Mouse (Mus musculus): ENCODE results near the gene Mlec.
A peak's percentile ranks its signal among the peaks of the same experiment; 100 is the strongest.

Gene Mlec

DNA sequence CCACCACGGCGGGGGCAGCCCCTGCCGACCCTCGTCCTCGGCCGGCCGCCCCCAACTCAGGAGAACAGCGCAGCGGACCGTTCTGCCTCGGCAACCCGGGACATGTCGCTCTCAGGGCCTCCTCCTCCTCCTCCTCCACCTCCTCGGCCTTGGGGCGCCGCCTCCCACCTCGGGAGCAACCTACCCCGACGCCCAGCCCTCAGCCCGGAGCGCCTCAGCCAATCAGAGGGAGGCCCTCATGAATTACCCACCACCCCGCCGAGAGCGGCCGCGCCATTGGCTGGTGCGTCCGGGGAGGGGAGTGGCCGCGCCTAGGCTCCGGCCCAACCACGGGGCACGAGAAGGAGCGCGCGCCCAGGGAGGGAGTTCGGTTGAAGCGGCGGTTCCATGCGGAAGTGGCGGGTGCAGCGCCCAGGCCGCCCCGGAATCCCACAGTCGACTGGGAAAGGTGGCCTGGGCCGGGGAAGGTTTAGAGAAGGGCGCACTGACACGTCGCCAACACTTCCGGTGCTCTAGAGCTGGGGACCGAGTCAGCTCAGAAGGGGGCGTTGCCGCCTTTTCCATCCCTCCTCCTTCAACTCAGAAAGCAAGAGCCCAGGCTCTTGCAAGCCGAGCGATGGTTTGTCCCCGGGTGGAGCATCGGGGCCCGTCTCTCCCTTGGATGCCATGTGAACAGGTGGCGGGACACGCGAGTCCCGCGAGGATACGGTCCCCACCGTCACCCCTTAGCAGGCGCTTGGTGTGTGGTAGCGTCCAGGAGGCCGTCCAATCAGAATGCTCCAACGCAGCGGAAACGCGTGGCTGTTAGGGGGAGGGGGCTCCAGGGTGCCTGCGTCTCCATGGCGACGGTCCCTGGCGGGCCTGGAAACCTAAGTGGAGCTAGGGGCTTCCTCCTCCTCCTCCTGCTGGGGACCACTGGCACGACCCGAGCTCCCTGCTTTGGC is at the start of gene Mlec:
Mlec (minus strand) TSS at position 140 of the 944 bp plus-strand sequence.
- DNase-seq, result peak; percentile 99

DNA sequence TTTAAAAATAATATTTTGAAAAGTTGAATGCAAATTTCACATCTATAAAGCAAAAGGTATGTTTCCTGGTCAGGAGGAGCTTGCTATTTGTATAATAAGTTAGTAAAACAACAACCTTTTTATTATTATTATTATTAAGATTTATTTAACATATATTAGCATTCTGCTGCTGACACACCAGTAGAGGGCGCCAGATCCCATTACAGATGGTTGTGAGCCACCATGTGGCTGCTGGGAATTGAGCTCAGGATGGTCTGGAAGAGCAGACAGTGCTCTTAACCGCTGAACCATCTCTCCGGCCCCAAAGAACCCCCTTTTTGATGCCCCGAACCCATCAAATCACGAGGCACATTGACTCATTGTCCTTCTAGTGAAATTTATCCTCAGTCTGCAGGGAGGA is 49.3 kb upstream of the Mlec start:
- no peak for DNase-seq

DNA sequence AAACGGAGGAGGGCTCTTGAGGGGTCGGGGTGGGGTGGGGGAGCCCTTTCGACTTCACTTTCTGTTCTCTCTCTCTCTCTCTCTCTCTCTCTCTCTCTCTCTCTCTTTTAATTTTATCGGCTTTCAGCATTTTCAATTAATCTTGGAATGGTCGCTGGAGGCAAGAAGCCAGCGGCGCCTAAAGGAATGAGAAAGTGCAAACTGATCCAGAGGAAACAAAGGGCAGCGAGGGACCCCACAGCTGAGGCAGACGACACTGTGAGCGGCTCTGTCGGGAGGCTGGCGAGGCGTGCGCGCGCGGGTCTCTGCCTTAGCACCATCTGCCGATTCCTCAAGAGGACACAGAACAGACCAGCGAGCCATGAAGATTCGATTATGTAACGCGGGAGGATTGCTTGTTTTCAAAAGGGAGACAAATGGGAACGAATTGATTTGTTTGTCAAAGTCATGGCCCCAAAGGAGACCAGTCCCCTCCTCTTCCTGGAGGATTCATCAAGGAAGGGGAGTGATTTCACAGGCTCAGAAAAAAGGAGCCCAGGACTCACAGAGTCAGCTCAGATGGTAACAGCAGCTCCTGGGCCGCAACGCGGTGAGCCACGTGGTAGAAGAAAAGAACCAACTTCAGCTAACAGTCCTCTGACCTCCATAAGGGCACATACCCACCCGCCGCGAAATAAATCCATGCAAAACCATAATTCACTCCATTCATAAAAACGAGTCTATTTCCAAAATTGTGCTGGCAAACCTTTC is 46.8 kb upstream of the Mlec start:
- peak; percentile 59 for DNase-seq

DNA sequence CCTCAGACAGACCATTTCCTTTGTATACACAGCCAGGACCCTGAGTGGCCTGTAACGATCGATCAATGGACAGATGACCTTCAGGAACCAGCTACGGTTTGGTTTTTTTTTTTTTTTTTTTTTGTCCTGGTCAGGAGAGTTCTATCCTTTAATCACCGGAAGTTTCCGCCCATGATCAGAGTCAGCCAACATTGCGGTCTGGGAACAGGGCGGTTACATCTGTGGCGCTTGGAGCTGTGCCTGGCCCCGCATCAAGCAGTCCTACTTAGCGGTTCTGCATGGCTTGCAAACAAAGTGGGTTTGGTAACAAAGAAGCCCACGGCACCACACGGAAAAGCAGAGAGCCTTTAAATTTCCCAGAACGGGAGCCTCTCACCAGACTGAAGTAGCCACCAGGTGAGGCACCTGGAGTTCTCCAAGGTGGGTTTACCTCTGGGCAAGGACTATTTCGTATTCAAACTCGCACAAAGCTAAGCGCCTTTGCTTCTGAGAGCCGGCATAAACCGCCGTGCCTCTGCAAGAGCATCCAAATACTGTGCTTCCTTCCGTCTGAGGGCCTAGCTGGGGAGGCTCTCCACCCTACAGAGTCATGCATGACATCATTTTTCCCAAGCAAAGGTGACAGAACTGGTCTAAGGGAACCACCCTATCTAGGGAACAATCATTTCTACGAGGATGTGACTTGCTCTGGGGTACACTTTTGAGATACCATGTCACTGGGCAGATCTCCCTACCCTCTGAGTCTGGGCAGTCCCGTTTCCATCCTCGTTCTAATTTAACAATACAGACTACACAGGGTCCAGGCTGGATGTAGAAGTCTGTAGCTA is 46.0 kb upstream of the Mlec start:
- DNase-seq, result peak; percentile 55

DNA sequence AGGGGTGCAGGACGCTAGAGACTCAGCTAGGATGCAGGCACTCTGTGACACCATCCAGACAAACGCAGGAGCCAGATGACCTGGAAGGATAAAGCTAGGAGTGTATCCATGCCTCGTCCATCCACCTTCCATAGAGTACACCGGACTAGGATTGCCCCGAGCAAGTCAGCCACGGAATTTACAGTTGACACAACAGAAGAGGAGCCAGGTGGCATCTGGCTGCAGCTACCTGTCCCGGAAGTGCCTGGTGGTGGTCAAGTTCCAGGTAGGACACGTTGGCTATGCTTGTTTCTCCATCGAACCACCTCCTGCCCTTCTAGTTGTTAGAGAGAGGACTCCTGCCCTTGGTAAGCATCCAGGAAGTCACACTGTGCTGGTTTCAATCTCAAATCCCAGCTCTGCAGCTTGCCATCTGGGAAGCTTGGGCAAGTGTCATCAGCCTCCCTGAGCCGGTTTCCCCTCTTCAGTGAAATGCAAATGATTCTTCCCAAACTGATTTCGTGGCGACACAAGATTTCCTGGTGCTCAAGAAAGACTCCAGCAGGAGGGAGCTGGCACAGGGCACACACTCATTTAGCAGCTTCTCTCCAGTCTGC is 36.7 kb upstream of the Mlec start:
- DNase-seq, result no peak

DNA sequence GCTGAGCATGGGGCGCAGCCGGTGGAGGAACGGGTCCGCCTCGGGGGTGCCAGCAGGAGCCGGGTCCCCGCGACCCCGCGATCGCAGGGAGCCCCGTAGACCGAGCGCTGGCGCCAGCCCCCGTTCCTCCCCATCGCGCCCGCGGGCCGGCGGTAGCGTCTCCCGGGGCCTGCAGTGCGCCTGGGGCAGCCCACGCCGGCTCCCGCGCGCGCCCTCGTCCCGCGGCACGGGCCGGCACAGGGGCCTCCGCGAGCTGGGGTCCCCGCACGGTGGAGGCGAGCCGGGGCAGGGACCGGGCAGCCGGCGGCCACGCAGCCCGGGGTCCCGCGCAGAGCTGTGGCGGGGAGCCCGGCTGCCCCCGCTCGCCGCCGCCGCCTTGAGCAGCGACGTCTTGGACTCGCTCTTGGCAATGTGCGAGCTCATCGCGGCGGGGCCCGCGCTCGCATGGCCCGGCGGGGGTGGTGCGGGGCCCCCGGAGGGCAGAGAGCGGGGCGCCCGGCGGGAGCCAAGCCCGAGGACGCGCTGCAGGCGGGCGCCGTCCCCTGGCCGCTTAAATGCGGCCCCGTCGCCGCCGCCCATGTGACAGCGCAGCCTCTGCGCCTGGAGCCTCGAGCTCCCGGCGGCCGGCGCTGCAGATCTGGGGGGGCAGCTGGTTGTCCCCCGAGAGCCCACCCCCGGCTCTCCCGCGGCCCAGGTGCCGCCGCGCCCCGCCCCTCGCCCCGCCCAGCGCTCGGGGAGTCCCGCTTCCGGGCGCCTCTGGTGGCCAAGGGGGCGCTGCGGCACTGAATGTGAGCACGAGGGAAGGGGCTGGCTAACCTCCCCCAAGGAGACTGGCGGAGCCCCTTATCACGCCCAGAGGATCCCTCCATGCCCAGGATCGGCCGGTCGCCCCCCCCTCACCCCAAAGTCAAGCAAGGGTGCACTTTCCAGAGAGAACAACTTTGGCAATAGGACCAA is 36.0 kb upstream of the Mlec start, which contains the start of gene Cabp1:
Cabp1 (minus strand) TSS at position 713 of the 957 bp plus-strand sequence.
- DNase-seq, result peak; percentile 78

DNA sequence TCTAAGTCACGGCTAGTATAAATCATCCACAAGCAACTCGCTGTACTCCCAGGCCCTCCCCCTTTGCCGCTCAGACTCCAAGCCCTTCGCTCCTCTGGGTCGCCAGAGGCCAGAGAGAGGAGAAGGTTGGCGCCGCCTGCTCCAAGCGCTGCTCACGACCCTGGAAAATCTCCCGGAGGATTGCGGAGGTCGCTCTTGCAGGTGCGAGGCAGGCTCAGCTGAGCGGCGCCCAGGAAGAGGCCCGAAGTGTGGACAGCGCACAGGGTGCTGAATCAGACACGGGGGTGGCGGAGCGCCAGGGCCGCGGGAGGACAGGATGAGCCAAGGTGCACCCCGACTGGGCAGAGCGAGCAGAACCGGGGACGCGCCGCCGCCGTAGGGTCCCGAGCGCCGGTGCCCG is 35.2 kb upstream of the Mlec start:
- DNase-seq, result peak; percentile 85

GRCm38 (mm10) chr5:115192828-115193195 is 34.8 kb upstream of the Mlec start:
- DNase-seq, result no peak

GRCm38 (mm10) chr5:115191880-115192827 is 34.2 kb upstream of the Mlec start:
- DNase-seq, result peak; percentile 59

GRCm38 (mm10) chr5:115190081-115190480 is 32.1 kb upstream of the Mlec start:
- DNase-seq, result no peak

DNA sequence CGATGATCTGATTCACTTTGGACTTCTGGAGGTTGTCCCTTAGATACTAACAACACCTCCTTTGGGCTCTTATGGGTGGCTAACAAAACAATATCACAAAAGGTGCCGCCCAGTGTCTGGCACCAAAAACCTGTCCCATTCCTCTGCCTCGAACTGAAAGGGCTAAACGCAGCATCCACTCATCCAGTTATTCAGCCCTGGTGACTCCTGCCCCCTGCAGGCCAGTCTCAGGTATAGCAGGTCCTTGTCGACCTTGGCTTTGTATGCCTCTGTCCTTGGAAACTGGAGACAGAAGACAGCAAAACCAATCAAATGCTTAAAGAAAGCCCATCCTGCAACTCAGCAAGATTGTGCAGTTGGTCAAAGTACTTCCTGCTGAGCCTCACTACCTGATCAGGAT is 30.8 kb upstream of the Mlec start:
- DNase-seq, result peak; percentile 60

GRCm38 (mm10) chr5:115187188-115188131 is 29.5 kb upstream of the Mlec start:
- peak; percentile 97 for DNase-seq

DNA sequence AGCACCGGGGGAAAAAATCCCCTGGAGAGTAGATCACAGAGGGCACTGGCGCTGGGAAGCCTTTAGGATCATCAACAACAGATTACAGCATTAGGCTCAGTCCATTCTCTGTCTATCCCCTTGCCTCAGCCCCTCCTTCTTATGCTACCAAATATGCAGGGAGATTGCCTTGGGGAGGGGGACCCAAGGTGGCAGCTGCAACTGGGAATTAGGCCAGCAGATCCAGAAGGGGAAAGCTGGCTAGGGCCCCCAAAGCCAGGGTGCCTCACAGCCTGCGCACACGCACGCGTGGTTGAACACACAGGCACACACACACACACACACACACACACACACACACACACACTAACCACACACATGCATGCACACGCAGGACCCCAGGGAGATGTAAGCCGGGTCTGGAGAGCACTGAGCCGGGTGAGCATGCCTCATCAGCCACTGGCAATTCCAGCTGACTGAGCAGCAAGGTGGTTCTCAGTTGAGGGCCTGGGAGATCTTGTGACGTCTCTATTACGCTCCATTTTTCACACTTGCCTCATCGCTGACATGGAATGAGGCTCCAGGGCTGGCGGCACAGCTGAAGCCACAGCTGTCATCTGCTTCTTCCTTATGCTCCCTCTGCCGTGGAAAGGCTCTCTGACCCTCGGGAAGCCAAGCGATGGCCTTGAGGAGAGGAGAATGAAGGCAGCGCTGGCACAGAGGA is 28.5 kb upstream of the Mlec start:
- peak; percentile 36 for DNase-seq

DNA sequence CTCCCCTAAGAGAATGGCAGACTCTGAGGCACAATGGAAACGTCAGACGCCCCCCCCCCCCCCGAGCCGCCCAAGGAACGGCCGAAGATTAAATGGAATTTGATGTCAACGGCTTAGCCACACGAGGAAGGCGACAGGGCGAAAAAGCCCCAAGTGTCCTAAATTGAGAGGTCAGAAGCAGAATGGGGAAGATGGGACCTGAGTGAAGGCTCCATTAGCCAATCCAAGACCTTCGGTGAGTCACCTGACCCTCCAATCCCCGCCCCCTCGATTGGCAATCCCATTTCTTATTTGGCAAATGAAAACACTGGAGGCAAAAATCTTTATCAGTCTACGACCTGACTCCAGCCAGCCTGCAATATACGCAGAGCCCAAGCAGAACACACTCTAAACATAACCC is 26.7 kb upstream of the Mlec start:
- peak; percentile 70 for DNase-seq

GRCm38 (mm10) chr5:115183482-115183881 is 25.5 kb upstream of the Mlec start:
- DNase-seq, result no peak

DNA sequence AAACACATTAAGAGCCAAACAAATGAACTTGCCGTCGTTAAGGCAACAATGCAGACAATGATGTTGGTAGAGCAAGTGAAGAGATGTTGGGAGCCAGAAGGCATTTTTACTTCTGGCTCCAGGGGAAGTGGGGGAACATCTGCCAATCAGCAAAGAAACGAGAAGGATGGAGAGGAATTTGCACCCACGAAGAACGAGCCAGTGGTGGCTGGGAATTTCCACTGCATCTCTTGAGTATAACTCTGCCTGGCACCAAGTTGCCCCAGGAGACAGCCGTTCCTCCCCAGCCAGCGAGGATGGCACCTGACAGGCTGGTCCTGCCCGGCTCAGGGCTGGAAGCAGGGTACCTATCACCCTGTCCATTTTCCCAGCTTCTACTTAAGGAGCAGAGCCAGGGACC is 24.9 kb upstream of the Mlec start:
- DNase-seq, result no peak

GRCm38 (mm10) chr5:115181248-115181940 is 23.4 kb upstream of the Mlec start:
- peak; percentile 82 for DNase-seq

DNA sequence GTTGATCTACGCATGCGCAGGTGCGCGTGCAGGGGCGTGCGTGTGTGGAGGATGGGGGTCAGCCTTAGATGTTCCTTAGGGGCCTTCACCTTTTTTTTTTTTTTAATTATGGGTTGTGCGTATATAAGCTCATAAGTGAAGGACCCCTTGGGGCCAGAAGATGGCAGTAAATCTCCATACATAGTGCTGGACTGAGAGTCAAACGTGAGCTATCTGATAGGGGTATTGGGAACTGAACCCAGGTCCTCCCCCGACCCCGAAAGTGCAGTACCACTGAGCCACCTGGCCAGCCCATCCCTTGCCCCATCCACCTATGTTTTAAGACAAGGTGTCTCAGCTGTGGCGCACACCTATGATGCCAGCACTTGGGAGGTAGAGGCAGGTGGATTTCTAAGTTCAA is 21.6 kb upstream of the Mlec start:
- no peak for DNase-seq
